Mouse (Mus musculus) retina, adult 2 months (tissue): ENCODE measurements around the gene Sumo1.
"Not testable (repeated sequence)": the region's sequence is repeated elsewhere in the genome, so short reads cannot be mapped to it uniquely, and the experiment has no call there.

ENCODE experiments used
- DNase-seq: peaks from one replicate; pipeline ENCODE4 v3.0.0-alpha.2; 2012; ENCODE audit warnings: low read depth, low spot score

The Sumo1 gene

DNA sequence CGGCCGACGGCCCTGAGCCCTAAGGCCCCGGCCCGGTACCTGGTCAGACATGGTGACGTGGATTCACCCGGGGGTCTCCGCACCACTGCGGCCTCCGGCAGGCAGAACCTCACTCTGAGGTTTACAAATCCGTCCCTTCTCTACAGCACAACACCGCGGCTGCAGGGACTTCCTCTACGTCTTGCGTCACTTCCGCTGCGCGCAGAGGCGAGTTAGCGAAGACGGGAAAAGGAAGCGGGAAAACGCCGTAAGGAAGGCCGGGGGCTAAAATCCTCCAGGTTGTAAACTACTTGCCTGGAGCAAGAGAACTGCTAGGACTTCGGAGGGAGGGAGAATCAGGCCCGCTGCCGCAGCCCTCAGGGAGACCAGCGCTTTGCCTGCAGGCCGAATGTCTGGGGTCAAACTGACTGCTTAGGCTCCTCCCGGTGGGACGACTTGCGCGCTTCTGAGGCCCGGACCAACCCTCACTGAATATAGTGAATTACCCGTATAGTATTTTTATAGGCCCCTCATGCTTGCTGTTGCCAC lies at the start of gene Sumo1:
Gene Sumo1, minus strand, starts transcription at position 194 of the 528 bp plus-strand sequence.
- peak; percentile 81 for DNase-seq

DNA sequence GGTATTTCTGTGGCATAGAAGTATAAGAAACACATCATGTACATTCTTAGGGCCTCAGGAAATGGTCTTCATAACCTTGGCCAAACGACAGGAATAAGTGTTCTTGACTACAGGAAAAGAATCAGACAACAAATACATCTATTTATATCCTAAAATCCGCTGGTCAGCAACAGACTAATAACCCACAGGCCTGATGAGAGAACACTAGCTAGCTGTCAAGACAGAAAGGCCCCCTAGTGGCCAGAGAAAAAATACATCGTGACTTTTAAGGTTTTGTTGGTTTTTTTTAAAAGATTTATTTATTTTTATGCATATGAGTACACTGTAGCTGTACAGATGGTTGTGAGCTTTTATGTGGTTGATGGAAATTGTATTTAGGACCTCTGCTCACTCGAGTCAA lies 49.3 kb upstream of the Sumo1 start:
- peak; percentile 18 for DNase-seq

DNA sequence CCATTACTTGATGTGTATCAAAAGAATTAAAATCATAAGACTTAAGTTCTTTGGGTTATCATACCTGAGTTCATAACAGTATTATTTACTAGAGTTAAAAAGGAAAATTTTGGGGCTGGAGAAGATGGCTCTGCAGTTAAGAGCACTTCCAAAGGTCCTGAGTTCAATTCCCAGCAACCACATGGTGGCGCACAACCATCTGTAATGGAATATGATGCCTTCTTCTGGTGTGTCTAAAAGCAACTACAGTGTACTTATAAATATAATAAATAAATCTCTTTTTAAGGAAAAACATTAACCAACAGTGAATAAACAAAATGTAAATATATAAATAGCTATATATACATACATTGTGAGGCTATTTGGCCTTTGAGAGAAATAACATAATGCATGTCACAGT lies 31.1 kb upstream of the Sumo1 start:
- no peak for DNase-seq

DNA sequence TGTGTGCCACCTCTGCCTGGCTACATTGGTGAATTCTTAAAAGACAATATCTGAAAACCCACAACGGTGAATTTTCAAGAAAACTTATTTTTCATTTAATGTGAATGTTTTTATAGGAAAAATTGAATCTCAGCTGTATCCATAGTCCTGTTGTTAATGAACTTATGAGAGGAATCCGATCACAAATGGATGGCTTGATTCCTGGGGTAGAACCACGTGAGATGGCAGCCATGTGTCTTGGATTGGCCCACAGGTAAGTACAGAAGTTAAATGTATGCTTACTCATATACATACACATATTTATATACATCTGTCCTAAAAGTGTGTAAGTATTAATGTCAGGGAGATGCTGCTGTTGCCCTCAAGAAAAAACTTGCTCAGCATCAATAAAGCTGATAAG lies 27.6 kb upstream of the Sumo1 start:
- DNase-seq: no peak

DNA sequence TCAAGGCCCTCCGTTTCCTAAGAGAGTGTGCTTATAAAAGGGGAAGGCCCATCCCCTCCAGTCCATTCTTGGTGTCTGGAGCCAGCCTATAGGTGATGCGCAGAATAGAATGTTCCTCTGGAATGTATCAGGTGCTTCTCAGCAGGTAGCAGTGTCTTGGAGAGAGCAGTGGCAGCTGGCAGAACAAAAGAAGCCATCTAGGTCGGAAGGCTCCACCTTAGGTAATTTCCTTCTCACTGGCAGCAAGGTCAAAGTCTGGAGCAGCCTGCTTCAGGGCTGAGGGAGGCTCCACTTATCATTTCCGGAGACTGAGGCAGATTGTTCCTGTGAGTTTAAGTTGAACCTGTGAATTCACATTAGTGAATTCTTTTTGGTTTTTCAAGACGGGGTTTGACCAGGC lies 27.1 kb upstream of the Sumo1 start:
- no peak for DNase-seq

DNA sequence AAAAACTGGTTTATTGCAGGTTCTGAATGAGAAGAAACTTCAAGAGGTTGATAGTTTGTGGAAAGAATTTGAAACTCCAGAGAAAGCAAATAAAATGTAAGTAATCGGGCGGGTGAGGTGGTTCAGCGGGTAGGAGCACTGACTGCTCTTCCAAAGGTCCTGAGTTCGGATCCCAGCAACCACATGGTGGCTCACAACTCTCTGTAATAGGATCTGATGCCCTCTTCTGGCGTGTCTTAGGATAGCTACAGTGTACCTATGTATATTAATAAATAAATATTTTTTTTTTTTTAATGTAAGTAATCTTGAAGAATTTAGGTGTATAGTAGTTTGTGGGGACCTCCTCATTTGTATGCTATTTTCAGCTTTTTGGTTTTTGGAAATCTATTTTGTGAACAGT lies 19.8 kb upstream of the Sumo1 start:
- DNase-seq: no peak

DNA sequence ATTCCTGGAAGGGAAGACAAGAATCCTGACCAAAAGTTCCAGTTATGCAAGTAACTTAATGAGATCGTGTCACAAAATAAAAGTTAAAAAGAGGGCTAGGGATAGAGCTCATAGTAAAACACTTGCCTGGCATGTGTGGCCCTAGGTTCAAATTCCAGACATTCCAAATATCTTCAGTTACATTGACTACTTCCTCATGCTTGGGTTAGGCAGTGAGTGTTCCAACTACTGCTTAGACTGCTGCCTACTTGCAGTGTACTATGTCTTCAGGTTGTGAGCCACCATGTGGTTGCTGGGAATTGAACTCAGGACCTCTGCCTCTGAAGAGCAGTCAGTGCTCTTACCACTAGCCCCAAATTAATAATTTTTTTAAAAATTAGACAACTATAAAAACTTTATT lies 16.9 kb upstream of the Sumo1 start:
- DNase-seq: no peak

DNA sequence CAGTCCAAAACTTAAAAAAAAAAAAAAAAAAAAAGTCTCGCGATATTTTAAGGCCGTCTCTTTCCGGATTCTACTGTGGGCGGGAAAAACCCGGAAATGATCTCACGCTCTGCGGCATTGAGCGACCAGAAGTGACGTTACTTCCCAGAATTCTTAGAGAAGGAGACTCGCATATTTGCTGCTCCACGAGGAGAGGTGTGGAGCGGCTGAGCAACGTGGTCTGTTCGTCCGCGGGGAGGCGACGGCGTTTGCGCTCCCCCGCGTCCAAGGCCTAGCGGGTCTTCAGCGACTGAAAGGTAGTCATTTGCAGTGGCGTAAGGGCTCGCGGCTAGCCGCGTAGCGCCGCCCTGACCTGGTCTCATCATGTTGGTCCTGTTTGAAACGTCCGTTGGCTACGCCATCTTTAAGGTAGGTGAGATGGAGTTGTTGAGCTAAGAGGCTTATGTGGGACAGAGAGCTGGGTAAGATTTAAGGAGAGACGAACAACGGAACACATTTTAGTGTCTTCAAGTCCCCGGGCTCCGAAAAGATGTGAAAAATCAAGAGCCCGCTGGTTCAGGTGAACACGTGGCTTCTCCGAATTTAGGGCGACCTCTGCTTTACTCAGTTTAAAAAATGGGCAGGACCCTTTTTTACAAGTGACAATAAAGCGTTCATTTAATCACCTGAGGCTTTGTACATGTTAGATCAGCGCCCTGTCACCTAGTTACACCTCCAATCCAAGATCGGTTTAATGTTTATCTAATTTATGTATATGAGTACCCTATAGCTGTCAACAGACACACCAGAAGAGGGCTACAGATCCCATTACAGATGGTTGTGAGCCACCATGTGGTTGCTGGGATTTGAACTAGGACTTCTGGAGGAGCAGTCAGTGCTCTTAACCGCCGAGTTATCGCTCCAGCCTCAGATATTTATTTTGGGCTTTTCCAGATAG lies 14.5 kb upstream of the Sumo1 start, which contains the start of gene Nop58:
Gene Nop58, plus strand, starts transcription at position 153 of the 937 bp plus-strand sequence.
- peak; percentile 94 for DNase-seq

DNA sequence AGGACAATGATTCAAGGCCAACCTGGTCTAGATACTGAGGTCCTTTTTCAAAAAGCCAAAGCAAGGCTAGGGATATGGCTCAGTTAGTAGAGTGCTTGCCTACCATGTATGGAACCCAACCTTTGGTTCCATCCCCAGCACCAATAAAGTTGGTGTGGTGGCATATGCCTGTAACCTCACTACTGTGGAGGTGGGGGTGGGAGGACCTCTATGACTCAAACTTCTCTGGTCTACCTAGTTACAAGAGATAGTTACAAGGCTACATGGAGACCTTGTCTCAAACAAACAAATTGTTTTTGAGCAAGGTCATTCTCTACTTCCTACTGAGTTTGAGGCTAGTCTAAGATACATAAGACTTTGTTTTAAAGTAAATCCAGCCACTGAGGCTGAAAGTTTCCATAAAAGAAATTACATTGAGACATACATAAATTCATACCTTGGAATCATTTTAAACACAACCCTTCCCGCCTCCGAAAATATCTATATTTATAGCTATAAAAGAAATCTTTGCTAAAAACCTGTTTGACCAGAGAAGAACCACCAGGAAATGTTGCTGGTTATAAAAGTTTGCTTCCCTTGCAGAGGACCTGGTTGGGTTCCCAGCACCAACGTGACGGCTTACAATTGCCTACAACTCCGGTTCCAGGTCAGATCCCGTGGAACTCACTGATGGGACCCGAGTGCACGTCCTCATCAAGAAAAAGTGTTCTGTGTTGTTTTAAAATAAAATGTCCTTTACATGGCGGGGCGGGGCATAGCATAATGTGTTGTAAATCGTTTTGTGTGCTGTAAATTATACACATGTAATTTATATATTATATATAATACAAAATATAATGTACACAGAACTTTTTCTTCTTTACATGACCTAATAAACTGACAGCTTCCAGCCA lies 13.5 kb upstream of the Sumo1 start:
- DNase-seq: no peak

DNA sequence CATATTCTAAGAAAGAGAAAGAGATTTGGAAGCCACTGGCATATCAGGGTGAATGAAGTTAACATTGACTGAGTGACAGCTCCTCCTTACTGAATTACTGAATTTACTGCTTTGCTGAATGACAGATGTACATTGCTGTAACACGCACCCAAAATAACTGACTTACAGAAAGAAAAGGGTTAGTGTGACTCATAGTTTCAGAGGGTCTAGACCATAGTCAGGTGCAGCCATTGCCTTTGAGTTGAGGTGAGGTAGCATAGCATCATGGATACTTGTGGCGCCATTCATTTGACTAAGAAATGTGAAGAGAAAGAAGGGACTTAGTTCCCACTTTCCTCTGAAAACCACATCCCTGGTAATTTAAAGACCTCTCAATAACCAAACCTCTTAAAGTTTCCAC lies 3.0 kb upstream of the Sumo1 start:
- DNase-seq: no peak

DNA sequence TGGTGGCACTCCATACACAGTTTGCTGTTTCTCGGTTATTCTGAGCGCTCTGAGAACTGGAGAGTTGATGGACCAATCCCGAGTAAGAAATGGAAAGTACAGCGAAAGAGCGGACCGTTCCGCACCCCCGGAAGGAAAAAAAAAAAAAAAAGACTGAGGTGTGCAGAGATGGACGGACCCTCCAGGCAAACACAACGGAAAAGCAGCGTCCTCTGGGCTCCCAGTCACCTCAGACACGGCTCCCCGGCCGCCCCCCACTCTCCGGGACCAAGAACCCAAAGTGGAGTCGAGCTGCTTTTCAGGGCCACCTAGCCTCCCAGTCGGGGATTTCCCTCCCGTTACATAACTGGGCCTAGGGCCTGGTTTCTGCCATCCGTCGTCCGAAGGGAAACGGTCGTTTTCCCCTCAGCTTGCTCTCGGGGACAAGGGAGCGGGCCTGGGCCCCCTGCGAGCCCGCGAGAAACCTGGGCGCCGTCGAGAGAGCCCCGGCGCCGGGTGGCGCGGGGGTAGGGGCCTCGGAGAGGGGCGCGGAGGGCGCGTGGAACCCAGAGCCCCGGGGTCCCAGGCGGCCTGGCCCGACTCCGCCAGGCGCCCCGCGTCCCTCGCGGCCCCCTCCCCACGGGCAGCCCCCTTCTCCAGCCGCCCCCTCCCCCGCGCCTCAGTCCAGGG lies 538 bp downstream of the Sumo1 start:
- DNase-seq: no peak

DNA sequence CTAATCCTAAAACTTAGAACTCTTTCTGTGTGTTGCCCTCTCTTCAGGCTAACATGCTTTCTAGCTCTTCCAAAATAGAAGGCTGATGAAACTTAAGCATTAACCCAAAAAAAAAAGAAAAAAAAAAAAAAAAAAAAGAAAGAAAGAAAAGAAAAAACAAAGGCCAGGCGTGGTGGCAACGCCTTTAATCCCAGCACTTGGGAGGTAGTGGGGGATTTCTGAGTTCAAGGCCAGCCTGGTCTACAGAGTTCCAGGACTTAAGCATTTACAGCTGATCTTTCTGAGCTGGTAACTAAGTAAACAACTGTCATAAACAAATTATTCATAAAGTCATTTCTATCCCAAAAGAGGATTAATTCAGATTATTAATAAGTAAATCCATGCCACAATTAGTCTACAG lies 1.8 kb downstream of the Sumo1 start:
- no peak for DNase-seq

DNA sequence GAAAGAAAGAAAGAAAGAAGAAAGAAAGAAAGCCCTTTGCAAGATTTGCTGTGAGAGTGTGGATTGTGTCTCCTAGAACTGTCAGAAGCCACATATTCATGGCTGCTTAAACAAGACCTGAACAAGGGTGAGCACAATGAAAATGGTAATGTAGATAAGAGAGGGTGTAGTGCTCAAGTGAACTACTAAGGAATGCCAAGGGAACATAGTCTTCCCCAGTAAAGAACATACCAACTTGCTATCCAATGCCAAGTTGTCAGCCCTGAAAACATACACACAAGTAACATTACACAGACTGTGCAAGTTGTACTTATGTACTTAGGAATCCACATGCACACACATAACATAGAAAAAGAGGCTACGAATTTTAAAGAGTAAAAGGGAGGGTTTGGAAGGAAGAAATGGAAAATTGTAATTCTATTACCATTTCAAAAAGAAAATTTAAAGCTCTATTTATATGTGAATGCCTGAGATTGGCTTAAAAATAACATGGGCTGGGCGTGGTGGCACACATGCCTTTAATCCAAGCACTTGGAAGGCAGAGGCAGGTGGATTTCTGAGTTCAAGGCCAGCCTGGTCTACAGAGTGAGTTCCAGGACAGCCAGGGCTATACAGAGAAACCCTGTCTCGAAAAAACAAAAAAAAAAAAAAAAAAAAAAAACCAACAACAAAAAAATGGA lies 7.0 kb downstream of the Sumo1 start:
- DNase-seq: no peak

DNA sequence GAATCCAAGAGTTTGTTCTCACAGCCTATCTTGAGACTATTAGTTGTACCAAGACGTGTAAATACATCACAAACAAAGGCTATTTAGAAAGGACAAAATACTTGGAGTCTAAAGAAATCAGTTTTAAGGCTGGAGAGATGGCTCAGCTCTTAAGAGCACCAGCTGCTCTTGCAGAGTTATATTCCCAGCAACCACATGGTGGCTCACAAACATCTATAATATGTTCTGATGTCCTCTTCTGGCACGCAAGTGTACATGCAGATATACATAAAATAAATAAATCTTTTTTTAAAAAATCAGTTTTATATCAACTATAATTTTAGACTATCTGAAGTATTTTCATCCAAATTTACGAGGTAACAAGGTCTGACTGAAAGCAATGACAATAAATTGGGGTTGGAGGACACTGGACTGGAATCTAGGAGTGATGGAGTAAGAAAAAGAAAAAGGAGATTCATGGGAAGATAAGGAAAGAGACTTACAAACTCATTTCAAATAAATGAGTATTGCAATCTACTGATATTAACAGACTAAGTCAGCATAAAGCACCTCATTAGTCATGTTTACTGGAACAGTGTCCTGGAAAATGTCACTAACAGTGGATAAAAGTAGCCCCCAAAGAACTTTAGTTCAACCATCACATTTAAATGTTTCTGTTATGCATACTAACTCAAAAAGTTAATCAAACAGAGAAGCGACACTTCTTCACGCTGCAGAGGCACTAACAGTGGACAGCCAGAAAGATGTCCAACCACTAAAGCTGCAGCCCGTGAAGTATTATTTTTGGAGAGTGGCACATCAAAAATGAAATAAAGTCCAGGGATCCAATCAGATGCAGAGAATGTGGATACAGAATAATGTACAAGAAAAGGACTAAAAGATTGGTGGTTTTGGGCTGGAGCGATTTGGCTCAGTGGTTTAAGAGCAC lies 14.1 kb downstream of the Sumo1 start:
- no peak for DNase-seq

DNA sequence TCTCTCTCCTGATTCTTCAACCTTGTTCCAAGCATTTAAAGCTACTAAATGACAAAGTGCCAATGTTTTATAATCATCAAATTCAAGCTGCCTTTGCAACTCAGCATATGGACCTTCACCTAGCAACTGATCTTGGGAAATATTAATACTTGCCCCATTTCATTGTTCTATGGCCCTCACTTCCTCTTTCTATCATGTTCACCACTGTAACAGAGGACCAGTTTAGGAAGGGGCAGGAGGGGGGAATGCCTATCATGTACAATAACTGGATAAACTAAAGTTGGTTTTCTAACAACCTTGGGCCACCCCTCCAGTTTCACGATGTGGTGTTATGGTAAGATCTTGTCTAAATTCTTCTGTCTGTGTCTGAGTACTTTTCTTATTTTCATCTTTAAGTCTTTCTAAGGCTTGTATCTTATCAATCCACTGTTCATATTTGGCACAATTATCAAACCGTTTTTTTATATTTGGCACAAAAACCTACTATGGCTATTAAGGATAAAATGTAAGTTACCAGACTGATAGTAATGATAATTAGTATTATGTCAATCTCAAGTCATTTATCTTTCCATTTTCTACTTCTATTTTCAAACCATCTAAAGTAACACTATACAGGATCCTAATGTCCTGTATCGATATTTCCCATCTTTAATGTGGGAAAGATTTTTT lies 17.3 kb downstream of the Sumo1 start:
- DNase-seq: no peak

DNA sequence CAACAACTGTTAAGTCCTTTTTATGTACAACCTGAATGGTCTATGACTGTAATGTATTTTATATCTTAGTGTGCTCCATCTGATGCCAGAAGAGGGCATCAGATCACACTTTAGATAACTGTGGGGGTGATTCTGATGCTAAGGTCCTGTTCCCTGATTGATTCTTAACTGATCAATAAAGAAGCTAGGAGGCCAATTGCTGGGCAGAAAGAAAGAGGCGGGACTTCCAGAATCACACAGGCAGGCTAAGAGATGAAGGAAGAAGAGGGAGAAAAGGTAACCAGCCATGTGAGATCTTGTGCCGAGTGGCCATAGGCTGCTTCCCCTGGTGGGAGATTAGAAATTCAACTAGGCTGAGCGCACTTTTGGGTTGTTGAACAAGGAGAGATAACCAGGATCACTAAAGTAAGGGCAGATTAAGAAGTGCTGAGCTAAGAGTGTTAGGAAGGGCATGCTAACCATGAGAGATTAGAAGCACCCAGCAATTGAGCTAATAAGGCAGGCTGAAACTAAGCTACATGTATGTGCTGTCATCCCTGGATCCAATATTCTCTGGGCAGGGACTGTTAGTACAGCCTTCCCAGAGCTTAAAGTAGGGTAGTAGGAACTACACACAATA lies 19.3 kb downstream of the Sumo1 start:
- no peak for DNase-seq

DNA sequence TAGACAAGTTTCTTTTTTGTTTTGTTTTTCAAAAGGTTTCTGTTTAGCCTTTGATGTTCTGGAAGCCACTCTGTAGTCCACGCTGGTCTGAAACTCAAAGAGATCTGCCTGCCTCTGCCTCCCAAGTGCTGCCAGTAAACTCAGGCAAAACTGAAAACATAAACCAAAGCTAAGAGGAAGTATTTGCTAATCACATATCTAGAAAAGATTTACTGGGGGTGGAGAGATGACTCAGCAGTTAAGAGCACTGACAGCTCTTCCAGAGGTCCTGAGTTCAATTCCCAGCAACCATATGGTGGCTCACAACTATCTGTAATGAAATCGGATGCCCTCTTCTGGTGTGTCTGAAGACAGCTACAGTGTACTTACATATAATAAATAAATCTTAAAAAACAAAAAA lies 24.1 kb downstream of the Sumo1 start:
- not testable (repeated sequence) for DNase-seq

DNA sequence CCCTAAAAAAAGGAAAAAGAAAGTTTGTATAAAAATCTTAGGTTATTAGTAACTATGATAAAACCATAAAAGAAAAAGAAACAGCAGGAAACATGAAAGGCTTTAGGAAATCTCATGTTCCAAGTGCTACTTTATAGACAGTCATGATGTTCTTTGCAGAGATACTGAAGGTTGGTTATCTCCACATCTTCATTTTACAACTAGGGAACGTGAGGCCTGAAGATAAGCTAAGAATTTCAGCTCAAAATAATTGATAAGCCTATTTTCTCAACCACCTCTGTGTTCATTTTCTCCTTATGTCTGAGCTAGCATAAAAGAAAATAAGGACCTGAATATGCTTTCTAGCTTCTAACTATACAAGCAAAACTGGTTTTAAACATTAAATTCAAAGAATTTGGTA lies 28.1 kb downstream of the Sumo1 start:
- DNase-seq: no peak

DNA sequence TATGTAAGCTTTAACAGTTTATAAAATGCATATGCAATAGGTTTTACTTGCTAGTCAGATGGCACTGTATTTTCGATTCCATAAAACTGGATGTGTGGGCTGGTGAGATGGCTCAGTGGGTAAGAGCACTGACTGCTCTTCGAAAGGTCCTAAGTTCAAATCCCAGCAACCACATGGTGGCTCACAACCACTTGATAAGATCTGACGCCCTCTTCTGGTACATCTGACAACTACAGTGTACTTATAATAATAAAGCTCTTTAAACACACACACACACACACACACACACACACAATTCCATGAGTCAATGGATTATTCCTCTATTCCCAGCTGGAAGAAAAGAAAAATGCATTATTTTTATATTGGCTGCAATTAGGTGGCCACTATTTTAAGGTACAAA lies 32.3 kb downstream of the Sumo1 start:
- no peak for DNase-seq
